Mouse (Mus musculus) embryonic facial prominence, embryonic 11.5 days (tissue): ENCODE data around the gene Nisch. TPM values are rescaled to one million over a fixed set of nuclear protein-coding genes. Genes with fewer than 3 reads are reported as not detected.
A peak's percentile ranks its signal among the peaks of the same experiment; 100 is the strongest.

Source experiments
- ATAC-seq: fragments of 200-750 bp; cut with Nextera tagmentation; replicated peaks from 2 replicates; pipeline ENCODE4 v1.8.0; 2017; ENCODE audit warnings: low read depth; ENCODE audit not compliant: insufficient number of reproducible peaks, low FRiP score, low TSS enrichment
- DNase-seq: peaks from one replicate; pipeline ENCODE4 v3.0.0-alpha.2; 2015; ENCODE audit warnings: low spot score
- H3K27ac ChIP-seq: fragments of 300-500 bp; sonication (generic); replicated peaks from 2 replicates; pipeline ENCODE4 v1.5.1; 2014; ENCODE audit warnings: mild to moderate bottlenecking, low read depth, low read length, control low read depth
- H3K27me3 ChIP-seq: fragments of 300-500 bp; sonication (generic); 2 replicates; pipeline ENCODE4 v1.6.1; 2014; ENCODE audit warnings: mild to moderate bottlenecking, low read length, moderate library complexity, mixed read lengths; ENCODE audit not compliant: control insufficient read depth, insufficient read depth
- H3K36me3 ChIP-seq: fragments of 300-500 bp; sonication (generic); replicated peaks from 2 replicates; pipeline ENCODE4 v1.6.1; 2014; ENCODE audit warnings: low read depth, mild to moderate bottlenecking, low read length, moderate library complexity, mixed read lengths; ENCODE audit not compliant: control insufficient read depth, insufficient read depth
- H3K4me1 ChIP-seq: fragments of 300-500 bp; sonication (generic); 2 replicates; pipeline ENCODE4 v1.6.1; 2014; ENCODE audit warnings: low read length, mixed read lengths; ENCODE audit not compliant: control insufficient read depth, insufficient read depth
- H3K4me2 ChIP-seq: fragments of 300-500 bp; sonication (generic); 2 replicates; pipeline ENCODE4 v1.6.1; 2014; ENCODE audit warnings: low read depth, mild to moderate bottlenecking, control low read depth, low read length, moderate library complexity
- H3K4me3 ChIP-seq: fragments of 300-500 bp; sonication (generic); 2 replicates; pipeline ENCODE4 v1.5.1; 2014; ENCODE audit warnings: low read depth, low read length, control low read depth
- H3K9ac ChIP-seq: fragments of 300-500 bp; sonication (generic); replicated peaks from 2 replicates; pipeline ENCODE4 v1.6.1; 2014; ENCODE audit warnings: mild to moderate bottlenecking, control low read depth, low read length
- H3K9me3 ChIP-seq: fragments of 300-500 bp; sonication (generic); replicated peaks from 2 replicates; pipeline ENCODE4 v1.6.1; 2016; ENCODE audit warnings: mild to moderate bottlenecking, low read length, inconsistent platforms, mixed read lengths; ENCODE audit not compliant: control insufficient read depth
- WGBS: fragments of 180-500 bp; shearing (Covaris S2); extraction: QIAGEN DNeasy Blood & Tissue Kit; methylation state at CpG from one replicate; pipeline ENCODE4 v1.1.7; 2014; 5-methylcytosine and 5-hydroxymethylcytosine counted together
- polyA plus RNA-seq: library from polyadenylated mRNA; unstranded; fragments of >200 nt; fragmentation: Nextera tagmentation; extraction: Ambion mirVana; gene quantifications from 2 replicates; pipeline ENCODE4 v1.2.1, GENCODE M21; 2014

Gene Nisch
- polyA plus RNA-seq, 1 experiment from 2014 or later, result 270 TPM

- Histone ChIP-seq H3K4me1 (peaks cover 4% of the 10 kb centered on the region; the same call in 1 of the 2 replicates), H3K9ac (peak overlapping the region; percentile 93), H3K4me3 (peak overlapping the region; percentile 74), H3K4me2 (peak overlapping the region; percentile 87), H3K27me3 (no peaks in the 10 kb centered on the region), H3K27ac (peak overlapping the region; percentile 68), H3K36me3 (peaks cover 18% of the 10 kb centered on the region), H3K9me3 (no peaks in the 10 kb centered on the region)
- ATAC-seq (peak; percentile 67), DNase-seq (peak; percentile 65)
- 2% methylated on average over 38 of the region's 39 CpGs for WGBS
These were observed 10.9 kb downstream of the Nisch start for GRCm38 (mm10) chr14:31205562-31206467.

- peaks cover 18% of the 10 kb centered on the region for H3K36me3 ChIP-seq
- H3K27me3 ChIP-seq, result no peaks in the 10 kb centered on the region
- ATAC-seq (no peak), DNase-seq (no peak)
- WGBS, result 27% methylated on average over 8 of the region's 8 CpGs
- peak overlapping the region; percentile 93 for H3K9ac ChIP-seq
- H3K4me2 ChIP-seq, result peak overlapping the region; percentile 87
- peak overlapping the region; percentile 68 for H3K27ac ChIP-seq
- peak overlapping the region; percentile 74 for H3K4me3 ChIP-seq
- H3K9me3 ChIP-seq, result no peaks in the 10 kb centered on the region
- H3K4me1 ChIP-seq, result peaks cover 4% of the 10 kb centered on the region; the same call in 1 of the 2 replicates
These were observed 11.5 kb downstream of the Nisch start for GRCm38 (mm10) chr14:31205244-31205561.

GRCm38 (mm10) chr14:31204844-31205243, 11.9 kb downstream of the Nisch start:
- ATAC-seq (no peak), DNase-seq (peak; percentile 21)
- Histone ChIP-seq H3K27me3 (no peaks in the 10 kb centered on the region), H3K9me3 (no peaks in the 10 kb centered on the region), H3K36me3 (peaks cover 19% of the 10 kb centered on the region), H3K4me2 (peak overlapping the region; percentile 87), H3K4me1 (peaks cover 4% of the 10 kb centered on the region; the same call in 1 of the 2 replicates), H3K27ac (0 out of 2 replicates have a peak overlapping the region, but pooled peaks have one; percentile 68), H3K4me3 (peak overlapping the region; percentile 74), H3K9ac (peak overlapping the region; percentile 93)
- 81% methylated on average over 4 of the region's 4 CpGs for WGBS

GRCm38 (mm10) chr14:31200038-31200437, 16.7 kb downstream of the Nisch start:
- Histone ChIP-seq H3K36me3 (peaks cover 27% of the 10 kb centered on the region), H3K4me3 (no peak overlapping the region), H3K9me3 (no peaks in the 10 kb centered on the region), H3K9ac (no peak overlapping the region), H3K27ac (no peak overlapping the region), H3K4me2 (no peak overlapping the region), H3K4me1 (peaks cover 4% of the 10 kb centered on the region; the same call in 1 of the 2 replicates), H3K27me3 (no peaks in the 10 kb centered on the region)
- DNase-seq (no peak), ATAC-seq (no peak)
- WGBS, result 83% methylated on average over 3 of the region's 3 CpGs

GRCm38 (mm10) chr14:31199599-31199998, 17.1 kb downstream of the Nisch start:
- Histone ChIP-seq H3K27ac (no peak overlapping the region), H3K9ac (no peak overlapping the region), H3K9me3 (no peaks in the 10 kb centered on the region), H3K36me3 (peaks cover 27% of the 10 kb centered on the region), H3K4me2 (no peak overlapping the region), H3K4me3 (no peak overlapping the region), H3K4me1 (no peaks in the 10 kb centered on the region; the same call in 1 of the 2 replicates), H3K27me3 (no peaks in the 10 kb centered on the region)
- no peak for ATAC-seq
- DNase-seq, result no peak
- WGBS, result 97% methylated on average over 7 of the region's 7 CpGs

GRCm38 (mm10) chr14:31197547-31198516, 18.9 kb downstream of the Nisch start:
- H3K27me3 ChIP-seq, result no peaks in the 10 kb centered on the region
- DNase-seq, result no peak
- H3K4me3 ChIP-seq, result no peak overlapping the region
- no peaks in the 10 kb centered on the region for H3K4me1 ChIP-seq
- H3K36me3 ChIP-seq, result peaks cover 21% of the 10 kb centered on the region
- no peak overlapping the region for H3K4me2 ChIP-seq
- no peak overlapping the region for H3K27ac ChIP-seq
- no peak for ATAC-seq
- H3K9me3 ChIP-seq, result no peaks in the 10 kb centered on the region
- no peak overlapping the region for H3K9ac ChIP-seq
- 78% methylated on average over 16 of the region's 16 CpGs for WGBS

- H3K36me3 ChIP-seq, result peaks cover 20% of the 10 kb centered on the region
- H3K27me3 ChIP-seq, result no peaks in the 10 kb centered on the region
- H3K4me2 ChIP-seq, result no peak overlapping the region
- DNase-seq (peak; percentile 33), ATAC-seq (no peak)
- no peak overlapping the region for H3K4me3 ChIP-seq
- no peaks in the 10 kb centered on the region for H3K9me3 ChIP-seq
- H3K27ac ChIP-seq, result no peak overlapping the region
- H3K4me1 ChIP-seq, result no peaks in the 10 kb centered on the region
- H3K9ac ChIP-seq, result no peak overlapping the region
These were observed 20.8 kb downstream of the Nisch start for GRCm38 (mm10) chr14:31195968-31196367.
